Comparison of ENCODE assay signal across 7 mouse cellular contexts in genomic region chr12:111375559-111375958, GRCm38 (mm10). TPM values are rescaled to one million over a fixed set of nuclear protein-coding genes. Genes with fewer than 3 reads are reported as not detected.
DNase-seq lines count a peak whose midpoint lies in the region; ATAC-seq and TF ChIP-seq lines count a peak whose summit lies in the region.

No protein-coding gene starts in this region.

- TF ChIP-seq CTCF in lung, adult 2 months (IDR thresholded peaks at IDR 0.05; ENCODE audit: insufficient read depth, low read length) = no peak
- no peak for TF ChIP-seq CTCF in olfactory bulb, adult 2 months (IDR thresholded peaks at IDR 0.05; ENCODE audit: insufficient read depth, low read depth, low read length)

- H3K9ac ChIP-seq in forebrain, embryonic 13.5 days = peak overlapping the region; percentile 96
- H3K9ac ChIP-seq in limb, embryonic 12.5 days (replicated peaks) = peak overlapping the region; percentile 91; the same call in 1 of the 2 replicates

- DNase-seq in lung, adult 2 months = no peak
- no peak for DNase-seq in lung, postnatal 14 days
- DNase-seq in urinary bladder, adult 18-20 months (ENCODE audit: low spot score in 2 of 2) = no peak
- no peak for DNase-seq in retina, embryonic 14.5 days (ENCODE audit: low spot score)

- no peak overlapping the region for H3K27ac ChIP-seq in forebrain, embryonic 13.5 days
- H3K27ac ChIP-seq in limb, embryonic 12.5 days = no peak overlapping the region
- no peak overlapping the region for H3K27ac ChIP-seq in olfactory bulb, adult 2 months (ENCODE audit: insufficient read depth, low read depth, low read length)

- no peaks in the 10 kb centered on the region for H3K9me3 ChIP-seq in forebrain, embryonic 13.5 days (replicated peaks)
- no peaks in the 10 kb centered on the region for H3K9me3 ChIP-seq in limb, embryonic 12.5 days

- no peaks in the 10 kb centered on the region for H3K36me3 ChIP-seq in forebrain, embryonic 13.5 days (ENCODE audit: poor library complexity, severe bottlenecking)
- H3K36me3 ChIP-seq in limb, embryonic 12.5 days = no peaks in the 10 kb centered on the region

- 6% methylated on average over 12 of the region's 12 CpGs for WGBS in lung, adult 2 months
- WGBS in forebrain, embryonic 13.5 days = 77% methylated on average over 12 of the region's 12 CpGs
- 78% methylated on average over 12 of the region's 12 CpGs for WGBS in limb, embryonic 12.5 days
- WGBS in olfactory bulb, adult 2 months = 14% methylated on average over 12 of the region's 12 CpGs

- no peaks in the 10 kb centered on the region for H3K27me3 ChIP-seq in forebrain, embryonic 13.5 days
- no peaks in the 10 kb centered on the region for H3K27me3 ChIP-seq in limb, embryonic 12.5 days

- H3K4me3 ChIP-seq in lung, adult 2 months (replicated peaks; ENCODE audit: extremely low read depth, low read depth, low read length) = peak overlapping the region; percentile 57
- H3K4me3 ChIP-seq in forebrain, embryonic 13.5 days = peak overlapping the region; percentile 96
- peak overlapping the region; percentile 96 for H3K4me3 ChIP-seq in limb, embryonic 12.5 days (replicated peaks)
- H3K4me3 ChIP-seq in olfactory bulb, adult 2 months (ENCODE audit: insufficient read depth, low read depth, low read length) = peak overlapping the region; percentile 31

- ATAC-seq in forebrain, embryonic 13.5 days = no peak
- ATAC-seq in limb, embryonic 12.5 days (ENCODE audit: insufficient number of reproducible peaks, insufficient read depth, low FRiP score, low TSS enrichment, low read depth) = no peak

- H3K4me2 ChIP-seq in forebrain, embryonic 13.5 days = peak overlapping the region; percentile 87
- peak overlapping the region; percentile 96 for H3K4me2 ChIP-seq in limb, embryonic 12.5 days

- H3K4me1 ChIP-seq in lung, adult 2 months (ENCODE audit: control insufficient read depth, insufficient read depth, low read length) = peaks cover 14% of the 10 kb centered on the region
- H3K4me1 ChIP-seq in forebrain, embryonic 13.5 days = peaks cover 38% of the 10 kb centered on the region
- H3K4me1 ChIP-seq in limb, embryonic 12.5 days (replicated peaks) = peaks cover 29% of the 10 kb centered on the region
- peaks cover 11% of the 10 kb centered on the region for H3K4me1 ChIP-seq in olfactory bulb, adult 2 months (ENCODE audit: control insufficient read depth, insufficient read depth, low read length)

- TF ChIP-seq POLR2A in lung, adult 2 months (IDR thresholded peaks at IDR 0.05; ENCODE audit: borderline replicate concordance, extremely low read depth, low read depth, low read length) = no peak
- TF ChIP-seq POLR2A in olfactory bulb, adult 2 months (IDR thresholded peaks at IDR 0.05; ENCODE audit: insufficient read depth, low read depth, low read length) = no peak

RNA-seq across cellular contexts. Expression of gene Cdc42bpb, which starts 2.0 kb away (rescaled TPM):
- 305 and 359 TPM in 2 replicates for polyA plus RNA-seq in lung, adult 2 months (2012; rRNA removed)
- polyA plus RNA-seq in forebrain, embryonic 13.5 days (2015; fragmentation: Nextera tagmentation; extraction: Ambion mirVana) = 25.1 and 34.0 TPM in 2 replicates
- polyA plus RNA-seq in limb, embryonic 12.5 days (2016; fragmentation: Nextera tagmentation; extraction: Ambion mirVana) = 25.6 and 32.1 TPM in 2 replicates
- not detected in 2 replicates for polyA plus RNA-seq in olfactory bulb, adult 2 months (2012; ENCODE audit: insufficient read depth, insufficient read length, low replicate concordance, missing spikeins)

RNA-seq across cellular contexts. Expression of gene Lbhd2, which starts 31.1 kb away (rescaled TPM):
- polyA plus RNA-seq in lung, adult 2 months (2012; rRNA removed) = not detected in 2 replicates
- polyA plus RNA-seq in forebrain, embryonic 13.5 days (2015; fragmentation: Nextera tagmentation; extraction: Ambion mirVana) = 0.35 and 1.0 TPM in 2 replicates
- polyA plus RNA-seq in limb, embryonic 12.5 days (2016; fragmentation: Nextera tagmentation; extraction: Ambion mirVana) = 4.4 and 6.7 TPM in 2 replicates
- not detected in 2 replicates for polyA plus RNA-seq in olfactory bulb, adult 2 months (2012; ENCODE audit: insufficient read depth, insufficient read length, low replicate concordance, missing spikeins)

RNA-seq across cellular contexts. Expression of gene Exoc3l4, which starts 41.3 kb away (rescaled TPM):
- 34.9 and 46.7 TPM in 2 replicates for polyA plus RNA-seq in lung, adult 2 months (2012; rRNA removed)
- 1.2 and 2.3 TPM in 2 replicates for polyA plus RNA-seq in forebrain, embryonic 13.5 days (2015; fragmentation: Nextera tagmentation; extraction: Ambion mirVana)
- 5.6 and 7.1 TPM in 2 replicates for polyA plus RNA-seq in limb, embryonic 12.5 days (2016; fragmentation: Nextera tagmentation; extraction: Ambion mirVana)
- not detected in 2 replicates for polyA plus RNA-seq in olfactory bulb, adult 2 months (2012; ENCODE audit: insufficient read depth, insufficient read length, low replicate concordance, missing spikeins)

Comparison
In these comparisons a context has a peak if more than half of its experiments do, and no peak if none do; other contexts are left out.
1. H3K4me3 ChIP-seq: peak in every context shown above with its lines; median percentile 96 in forebrain, embryonic 13.5 days; 96 in limb, embryonic 12.5 days; 57 in lung, adult 2 months; 31 in olfactory bulb, adult 2 months.